Mouse (Mus musculus) olfactory bulb, adult 2 months (tissue): Measurements from ENCODE around the gene Adam19.

Experiments
- CTCF ChIP-seq: fragments of 200-500 bp; IDR thresholded peaks from 2 replicates; pipeline ENCODE4 v1.5.1; 2012; ENCODE audit warnings: low read depth, mild to moderate bottlenecking, low read length, moderate library complexity; ENCODE audit not compliant: insufficient read depth
- POLR2A ChIP-seq: fragments of 200-500 bp; IDR thresholded peaks from 2 replicates; pipeline ENCODE4 v1.6.1; 2012; ENCODE audit warnings: mild to moderate bottlenecking, low read depth, low read length, moderate library complexity; ENCODE audit not compliant: insufficient read depth

- TF ChIP-seq CTCF (no peak), POLR2A (no peak)
Measured at GRCm38 (mm10) chr11:46143342-46143741, 87.5 kb downstream of the Adam19 start.
